Mouse (Mus musculus): Measurements from ENCODE around the gene Cstb.
A peak's percentile ranks its signal among the peaks of the same experiment; 100 is the strongest.
"Not testable (repeated sequence)": the region's sequence is repeated elsewhere in the genome, so short reads cannot be mapped to it uniquely, and the experiment has no call there.

Gene Cstb

GRCm38 (mm10) chr10:78414936-78415335 is 10.5 kb upstream of the Cstb start:
- not testable (repeated sequence) for DNase-seq (ENCODE audit: extremely low read depth, low read depth)

- DNase-seq (ENCODE audit: extremely low read depth, low read depth) = no peak
These were observed 7.6 kb upstream of the Cstb start for GRCm38 (mm10) chr10:78417888-78418287.

GRCm38 (mm10) chr10:78418791-78419190 is 6.7 kb upstream of the Cstb start:
- DNase-seq (ENCODE audit: extremely low read depth, low read depth) = no peak

- no peak for DNase-seq (ENCODE audit: extremely low read depth, low read depth)
These were observed 4.5 kb upstream of the Cstb start for GRCm38 (mm10) chr10:78420929-78421328.

- peak; percentile 76 for DNase-seq (ENCODE audit: extremely low read depth, low read depth)
These were observed 2.9 kb upstream of the Cstb start for GRCm38 (mm10) chr10:78422614-78423013.

GRCm38 (mm10) chr10:78426117-78426735 is 757 bp downstream of the Cstb start:
- DNase-seq (ENCODE audit: extremely low read depth, low read depth) = peak; percentile 19

GRCm38 (mm10) chr10:78428070-78428469 is 2.6 kb downstream of the Cstb start:
- no peak for DNase-seq (ENCODE audit: extremely low read depth, low read depth)

GRCm38 (mm10) chr10:78429180-78429579 is 3.7 kb downstream of the Cstb start:
- DNase-seq (ENCODE audit: extremely low read depth, low read depth) = no peak

- DNase-seq (ENCODE audit: extremely low read depth, low read depth) = no peak
These were observed 4.3 kb downstream of the Cstb start for GRCm38 (mm10) chr10:78429776-78430175.

- no peak for DNase-seq (ENCODE audit: extremely low read depth, low read depth)
These were observed 7.4 kb downstream of the Cstb start for GRCm38 (mm10) chr10:78432853-78433252.

GRCm38 (mm10) chr10:78438094-78438493 is 12.6 kb downstream of the Cstb start:
- peak; percentile 26 for DNase-seq (ENCODE audit: extremely low read depth, low read depth)

GRCm38 (mm10) chr10:78439550-78439949 is 14.1 kb downstream of the Cstb start:
- DNase-seq (ENCODE audit: extremely low read depth, low read depth) = no peak

- DNase-seq (ENCODE audit: extremely low read depth, low read depth) = no peak
These were observed 14.5 kb downstream of the Cstb start for GRCm38 (mm10) chr10:78439990-78440389.

- DNase-seq (ENCODE audit: extremely low read depth, low read depth) = no peak
These were observed 15.3 kb downstream of the Cstb start for GRCm38 (mm10) chr10:78440812-78441211.

- DNase-seq (ENCODE audit: extremely low read depth, low read depth) = no peak
These were observed 16.1 kb downstream of the Cstb start for GRCm38 (mm10) chr10:78441606-78442005.

GRCm38 (mm10) chr10:78442292-78442691 is 16.8 kb downstream of the Cstb start:
- DNase-seq (ENCODE audit: extremely low read depth, low read depth) = no peak

GRCm38 (mm10) chr10:78446195-78446594 is 20.7 kb downstream of the Cstb start:
- DNase-seq (ENCODE audit: extremely low read depth, low read depth) = no peak

- no peak for DNase-seq (ENCODE audit: extremely low read depth, low read depth)
These were observed 21.9 kb downstream of the Cstb start for GRCm38 (mm10) chr10:78447396-78447795.

GRCm38 (mm10) chr10:78450761-78451160 is 25.3 kb downstream of the Cstb start:
- DNase-seq (ENCODE audit: extremely low read depth, low read depth) = no peak

- DNase-seq (ENCODE audit: extremely low read depth, low read depth) = no peak
These were observed 27.2 kb downstream of the Cstb start for GRCm38 (mm10) chr10:78452641-78453040.

- DNase-seq (ENCODE audit: extremely low read depth, low read depth) = no peak
These were observed 31.2 kb downstream of the Cstb start for GRCm38 (mm10) chr10:78456696-78457095.

GRCm38 (mm10) chr10:78457495-78458347 is 32.3 kb downstream of the Cstb start:
- no peak for DNase-seq (ENCODE audit: extremely low read depth, low read depth)

All from MEL-GATA-1-ER (cell line).